Mouse (Mus musculus) kidney, postnatal 14 days (tissue): ENCODE results near the gene Kcnip4.

Experiments used
- DNase-seq: peaks from one replicate; pipeline ENCODE4 v3.0.0; 2022; ENCODE audit warnings: mixed read lengths

Kcnip4 gene

GRCm38 (mm10) chr5:48371890-48372766, 1152.6 kb downstream of the Kcnip4 start:
- peak; percentile 96 for DNase-seq

DNA sequence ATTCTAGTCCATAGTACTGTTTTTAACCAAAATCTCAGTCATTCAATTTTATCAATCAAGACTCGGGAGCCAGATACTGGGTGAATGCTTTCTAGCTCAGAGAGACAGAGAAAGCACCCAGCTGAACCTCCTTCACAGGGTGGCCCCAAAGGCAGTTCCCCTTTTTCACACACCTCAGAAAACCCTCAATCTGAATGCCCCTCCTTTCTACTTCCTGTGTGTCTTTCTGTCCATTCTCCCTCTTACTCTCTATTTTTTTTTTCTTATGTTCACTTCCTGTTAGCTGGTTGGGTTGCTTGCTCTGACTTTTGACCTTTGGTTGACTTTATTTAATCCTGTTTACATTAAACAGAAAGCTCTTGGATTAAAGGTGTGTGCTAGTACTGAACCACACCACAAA, 1175.4 kb downstream of the Kcnip4 start:
- no peak for DNase-seq

DNA sequence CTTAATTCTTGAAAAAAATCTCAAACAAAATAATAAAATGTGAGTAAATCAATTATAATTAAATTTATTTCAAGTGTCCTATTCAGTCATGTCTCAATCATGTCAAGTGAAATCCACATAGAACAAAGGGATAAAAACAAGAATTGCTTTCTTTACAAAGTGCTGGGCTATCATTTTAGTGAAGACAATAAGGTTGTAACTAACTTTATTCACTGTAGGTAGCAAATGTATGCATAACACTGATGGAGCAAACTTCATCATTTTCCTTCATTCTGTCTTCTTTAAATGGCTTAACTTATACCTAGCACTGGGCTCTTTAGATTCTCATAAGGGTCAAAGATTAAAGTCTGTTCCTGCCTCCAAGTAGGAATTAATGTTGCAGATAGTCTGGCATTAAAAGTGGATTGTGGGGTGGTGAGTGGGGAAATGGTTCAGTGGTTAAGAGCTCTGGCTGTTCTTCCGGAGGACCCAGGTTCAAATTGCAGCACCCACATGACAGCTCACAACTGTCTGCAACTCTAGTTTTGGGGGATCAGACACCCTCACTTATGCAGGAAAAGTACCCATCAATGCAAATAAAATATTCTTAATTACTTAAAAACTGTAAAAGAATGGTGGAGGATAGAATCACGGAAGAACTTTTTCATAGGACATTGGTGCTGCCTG, 1178.6 kb downstream of the Kcnip4 start:
- no peak for DNase-seq

DNA sequence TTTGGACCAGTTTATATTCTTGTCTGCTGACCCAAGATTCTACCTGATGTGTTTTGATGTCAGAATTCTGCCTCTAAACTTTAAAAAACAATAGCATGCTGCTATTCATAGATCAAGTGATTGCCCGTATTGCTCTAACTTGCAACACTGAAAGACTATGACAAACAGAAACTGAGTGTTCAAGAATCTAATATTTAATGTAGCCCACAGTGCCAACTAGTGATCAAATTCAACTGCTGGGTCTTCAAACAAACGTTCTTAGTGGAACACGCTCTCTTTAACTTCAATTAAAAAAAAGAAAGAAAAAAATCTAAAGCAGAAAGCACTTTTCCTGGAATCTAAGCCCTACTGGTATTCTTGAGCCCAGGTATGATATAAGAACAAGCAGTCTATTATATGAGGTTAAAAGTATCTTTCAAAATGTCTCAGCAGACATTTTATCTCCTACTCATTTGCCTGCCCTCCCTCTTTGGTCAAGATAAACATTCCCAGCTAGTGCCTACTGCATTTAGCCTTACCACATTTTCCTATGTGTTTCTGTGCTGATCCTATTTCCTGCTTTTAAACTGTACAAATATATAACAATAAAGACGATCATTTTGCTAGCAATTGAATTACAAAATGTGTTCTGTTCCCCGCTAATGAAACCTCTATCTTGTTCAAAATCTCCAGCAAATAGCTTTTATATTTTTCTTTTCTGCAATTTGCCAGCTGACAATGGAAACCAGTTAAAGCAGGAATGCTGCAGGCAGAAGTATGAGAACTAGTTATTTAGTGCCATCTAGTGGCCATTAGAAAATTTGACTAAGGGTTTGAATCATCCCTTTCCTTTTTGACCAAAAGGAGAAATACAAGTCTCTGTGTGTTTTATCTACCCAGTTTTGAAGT, 1179.4 kb downstream of the Kcnip4 start:
- peak; percentile 7 for DNase-seq

DNA sequence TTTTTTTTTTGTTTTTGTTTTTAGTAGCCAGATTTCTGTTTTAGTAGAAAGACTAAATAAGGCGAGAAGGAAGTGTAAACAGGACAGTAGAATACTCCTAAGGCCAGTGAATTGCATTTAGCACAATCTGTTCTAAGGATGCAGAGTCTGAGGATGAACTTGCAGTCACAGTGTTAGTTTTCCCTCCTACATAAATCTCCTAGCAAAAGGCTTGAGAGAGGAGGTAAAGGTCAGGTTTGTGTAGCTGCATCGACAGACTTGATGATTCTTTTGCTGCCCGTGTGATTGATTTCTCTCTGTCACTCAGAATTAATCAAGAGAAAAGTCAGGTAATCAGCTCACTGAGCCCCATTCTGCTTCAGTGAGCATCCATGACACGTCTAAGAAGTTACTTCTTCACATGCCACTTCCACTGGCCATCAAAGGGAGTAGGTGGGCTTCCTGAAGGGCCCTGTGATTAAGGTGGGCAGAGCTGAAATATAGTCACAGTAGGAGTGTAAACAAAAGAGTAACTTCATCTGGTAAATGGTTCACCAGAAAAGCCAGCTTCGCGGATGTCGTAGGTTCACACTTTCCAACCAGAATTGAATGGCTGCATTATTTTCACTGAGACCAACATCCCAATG, 1183.8 kb downstream of the Kcnip4 start:
- DNase-seq = no peak
